Mouse (Mus musculus): ENCODE results near the gene Cipc. TPM values are rescaled to one million over a fixed set of nuclear protein-coding genes. Genes with fewer than 3 reads are reported as not detected.

Cipc gene
- polyA plus RNA-seq, 1 experiment from 2014 or later, result 37.7 TPM

Other genes starting within 250 kb of the Cipc start
- 11.0 and 11.9 TPM in 2 replicates for gene Angel1, start 220.6 kb upstream of the Cipc start, polyA plus RNA-seq (2016; fragmentation: Nextera tagmentation; extraction: Ambion mirVana)
- gene Lrrc74a, start 212.7 kb upstream of the Cipc start, polyA plus RNA-seq (2016; fragmentation: Nextera tagmentation; extraction: Ambion mirVana), result not detected in 2 replicates
- 11.9 and 22.6 TPM in 2 replicates for gene Irf2bpl, start 62.2 kb upstream of the Cipc start, polyA plus RNA-seq (2016; fragmentation: Nextera tagmentation; extraction: Ambion mirVana)
- 0.04 TPM in 2 replicates for gene Zdhhc22, start 43.4 kb downstream of the Cipc start, polyA plus RNA-seq (2016; fragmentation: Nextera tagmentation; extraction: Ambion mirVana)
- gene Tmem63c, start 74.3 kb downstream of the Cipc start, polyA plus RNA-seq (2016; fragmentation: Nextera tagmentation; extraction: Ambion mirVana), result not detected in 2 replicates
- gene Ngb, start 155.5 kb downstream of the Cipc start, polyA plus RNA-seq (2016; fragmentation: Nextera tagmentation; extraction: Ambion mirVana), result 0.11 and 0.45 TPM in 2 replicates
- 25.6 and 31.3 TPM in 2 replicates for gene Gstz1, start 200.1 kb downstream of the Cipc start, polyA plus RNA-seq (2016; fragmentation: Nextera tagmentation; extraction: Ambion mirVana)
- gene Pomt2, start 200.9 kb downstream of the Cipc start, polyA plus RNA-seq (2016; fragmentation: Nextera tagmentation; extraction: Ambion mirVana), result 15.7 and 18.7 TPM in 2 replicates

Data from limb, embryonic 10.5 days (tissue).